Mouse (Mus musculus) lung, postnatal 25 days (tissue): Measurements from ENCODE around the gene Cops4.

ENCODE experiments used
- DNase-seq: peaks from one replicate; pipeline ENCODE4 v3.0.0; 2022; ENCODE audit warnings: low spot score

Gene Cops4

GRCm38 (mm10) chr5:100518049-100519026 lies at the start of gene Cops4:
TSS of gene Cops4 (plus strand) at chr5:100518309.
- peak; percentile 99 for DNase-seq

DNA sequence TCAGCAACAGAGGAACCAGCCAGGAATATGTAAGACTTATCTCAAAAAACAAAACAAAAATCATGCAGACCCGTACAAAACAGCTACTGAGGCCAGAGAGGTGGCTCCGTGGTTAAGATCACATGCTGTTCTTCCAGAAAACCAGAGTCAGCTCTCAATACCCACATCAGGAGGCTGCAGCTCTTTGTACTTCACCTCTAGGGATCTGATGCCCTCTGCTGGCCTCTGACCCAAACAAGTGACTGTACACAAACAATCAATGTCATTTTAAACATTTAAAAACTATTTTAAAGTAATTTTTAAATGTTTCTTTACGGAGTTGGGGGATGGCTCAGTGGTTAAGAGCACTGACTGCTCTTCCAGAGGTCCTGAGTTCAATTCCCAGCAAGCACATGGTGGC lies 41.8 kb upstream of the Cops4 start:
- DNase-seq, result no peak

GRCm38 (mm10) chr5:100477604-100478003 lies 40.5 kb upstream of the Cops4 start:
- no peak for DNase-seq

- DNase-seq, result no peak
These were observed 34.5 kb upstream of the Cops4 start for GRCm38 (mm10) chr5:100483569-100483968.

- DNase-seq, result no peak
These were observed 31.0 kb upstream of the Cops4 start for GRCm38 (mm10) chr5:100487120-100487519.

GRCm38 (mm10) chr5:100488231-100488630 lies 29.9 kb upstream of the Cops4 start:
- no peak for DNase-seq

GRCm38 (mm10) chr5:100489340-100489739 lies 28.8 kb upstream of the Cops4 start:
- DNase-seq, result no peak

- no peak for DNase-seq
These were observed 26.4 kb upstream of the Cops4 start for GRCm38 (mm10) chr5:100491704-100492103.

DNA sequence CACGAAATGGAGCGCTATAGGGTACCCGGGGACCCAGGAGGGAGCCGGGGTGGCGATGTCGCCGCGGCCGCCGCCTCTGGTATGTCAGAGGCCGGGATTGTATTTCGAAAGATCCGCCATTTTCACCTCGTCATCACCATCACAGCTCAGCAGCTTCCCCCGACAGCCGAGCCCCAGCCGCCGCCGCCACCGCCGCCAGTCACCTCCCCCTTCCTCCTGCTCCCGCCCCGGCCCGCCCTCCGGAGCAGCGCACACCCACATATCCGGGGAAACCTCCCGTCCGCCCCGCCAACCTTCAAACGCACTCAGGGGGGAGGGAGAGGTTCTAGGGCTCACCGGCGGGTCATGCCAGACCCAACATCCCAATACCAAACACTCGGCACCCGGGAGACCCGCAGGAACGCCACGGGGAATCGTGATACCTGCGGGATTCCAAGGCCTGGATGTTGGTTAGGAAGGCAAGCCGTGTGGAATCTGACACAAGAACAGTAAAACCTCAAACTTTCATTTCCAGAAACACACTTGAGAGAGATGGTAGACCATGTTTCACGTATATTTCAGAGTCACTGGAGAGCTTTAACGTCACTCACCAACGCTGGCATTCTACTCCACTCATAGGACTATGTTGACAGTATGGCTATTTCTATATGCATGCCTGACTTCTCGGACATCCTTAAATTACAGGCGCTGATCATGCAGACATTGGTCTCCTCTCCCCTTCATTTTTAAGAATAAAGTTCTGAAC lies 19.5 kb upstream of the Cops4 start:
- peak; percentile 84 for DNase-seq

GRCm38 (mm10) chr5:100499243-100499642 lies 18.9 kb upstream of the Cops4 start:
- DNase-seq, result no peak

- peak; percentile 10 for DNase-seq
These were observed 18.2 kb upstream of the Cops4 start for GRCm38 (mm10) chr5:100499831-100500304.

DNA sequence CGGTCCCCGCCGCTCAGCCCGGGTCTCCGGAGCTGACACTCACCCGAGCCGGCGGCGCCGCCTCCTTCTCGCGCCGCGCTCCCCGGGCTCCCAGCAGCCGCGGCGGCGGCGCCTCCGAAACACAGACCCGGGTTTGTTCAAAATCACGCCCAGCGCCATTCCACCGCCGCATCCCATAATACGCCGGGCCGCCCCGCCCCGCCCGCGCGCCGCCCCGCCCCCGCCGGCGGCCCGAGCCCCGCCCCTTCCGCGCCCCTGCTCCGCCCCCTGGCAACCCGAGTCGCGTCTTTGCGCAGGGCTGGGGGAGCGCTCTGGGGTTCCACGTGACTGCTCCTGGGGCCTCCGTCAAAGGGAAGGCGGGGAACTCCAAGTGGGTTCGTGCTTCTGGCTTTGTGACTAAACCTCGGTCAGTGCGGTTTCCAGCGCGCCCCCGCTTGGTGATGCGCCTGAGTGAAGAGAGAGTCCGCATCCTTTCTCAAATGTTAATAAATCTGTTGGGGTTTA lies 17.6 kb upstream of the Cops4 start, which contains the start of gene Lin54:
Gene Lin54, minus strand, starts transcription at position 182 of the 504 bp plus-strand sequence.
- DNase-seq, result peak; percentile 93

- DNase-seq, result no peak
These were observed 16.8 kb upstream of the Cops4 start for GRCm38 (mm10) chr5:100501267-100501666.

DNA sequence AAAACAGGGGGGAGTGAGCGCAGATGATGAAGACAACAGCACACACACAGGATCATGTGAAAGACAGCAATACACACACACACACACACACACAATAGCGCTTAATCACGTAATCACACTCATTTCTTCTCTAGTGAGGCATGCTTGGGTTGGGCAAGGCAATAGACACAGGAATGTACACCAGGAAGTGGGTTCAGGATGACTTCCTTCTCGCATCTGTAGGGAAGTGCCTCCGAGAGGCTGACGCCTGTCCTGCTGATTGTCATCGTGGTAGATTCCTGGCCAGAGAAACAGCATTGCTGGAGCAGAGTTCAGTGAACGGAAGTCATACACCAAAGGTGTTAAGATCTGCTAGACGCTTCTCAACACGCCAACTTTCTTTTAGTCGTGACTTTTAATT lies 8.9 kb upstream of the Cops4 start:
- peak; percentile 14 for DNase-seq

GRCm38 (mm10) chr5:100512576-100512975 lies 5.5 kb upstream of the Cops4 start:
- DNase-seq, result no peak

GRCm38 (mm10) chr5:100519027-100519411 lies 910 bp downstream of the Cops4 start:
- no peak for DNase-seq

DNA sequence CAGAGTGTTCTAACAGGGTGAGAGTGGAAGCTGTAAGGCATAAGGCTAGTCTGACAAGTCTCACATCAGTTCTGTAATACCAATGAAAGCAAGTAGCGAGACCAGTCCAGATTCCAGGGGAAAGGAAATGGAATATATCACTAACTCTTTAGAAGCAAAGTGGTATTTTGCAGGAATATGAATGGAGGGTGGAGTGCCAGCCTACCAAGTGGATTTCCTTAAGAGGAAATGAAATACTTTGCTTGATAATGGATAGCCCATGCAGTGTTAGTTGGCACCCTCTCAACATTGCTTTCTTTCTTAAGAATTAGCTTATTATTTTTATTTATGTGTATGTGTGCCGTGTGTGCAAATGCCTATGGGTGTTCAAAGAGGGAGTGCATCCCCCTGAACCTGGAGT lies 2.1 kb downstream of the Cops4 start:
- no peak for DNase-seq

DNA sequence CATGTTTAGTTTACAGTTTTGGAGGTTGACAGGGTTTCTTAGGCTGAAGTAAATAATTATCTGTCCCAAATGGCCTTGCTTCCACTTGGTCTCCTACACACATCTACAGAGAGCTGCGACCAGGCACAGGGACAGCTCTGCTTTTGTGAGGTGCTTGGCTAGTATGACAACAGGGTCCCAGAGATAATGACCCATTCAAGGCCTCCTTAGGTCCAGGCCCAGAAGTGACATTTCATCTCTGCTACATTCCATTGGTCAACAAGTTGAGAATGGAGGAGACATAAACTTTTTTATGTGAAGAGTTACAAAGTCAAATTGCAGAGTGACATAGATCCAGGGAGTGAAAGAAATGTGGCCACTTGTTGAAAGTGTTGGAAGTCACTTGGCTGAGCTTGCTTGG lies 5.2 kb downstream of the Cops4 start:
- no peak for DNase-seq

DNA sequence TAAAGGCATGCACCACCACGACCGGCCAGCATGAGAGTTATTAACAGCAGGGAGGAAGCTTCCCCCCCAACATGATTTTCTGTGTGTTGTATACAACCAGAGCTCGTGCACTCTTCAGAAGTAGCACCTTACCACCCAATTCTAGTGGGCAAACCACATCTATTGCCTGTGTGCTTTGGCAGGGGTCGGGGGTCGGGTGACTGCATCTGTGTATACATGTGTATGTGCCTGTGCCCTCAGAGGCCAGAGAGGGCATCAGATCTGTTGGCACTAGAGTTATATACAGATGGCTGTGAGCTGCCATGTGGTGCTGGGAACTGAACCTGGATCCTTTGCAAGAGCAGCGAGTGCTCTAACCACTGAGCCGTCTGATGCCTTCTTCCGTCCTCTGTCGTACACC lies 6.8 kb downstream of the Cops4 start:
- DNase-seq, result no peak

- no peak for DNase-seq
These were observed 7.5 kb downstream of the Cops4 start for GRCm38 (mm10) chr5:100525620-100526019.

DNA sequence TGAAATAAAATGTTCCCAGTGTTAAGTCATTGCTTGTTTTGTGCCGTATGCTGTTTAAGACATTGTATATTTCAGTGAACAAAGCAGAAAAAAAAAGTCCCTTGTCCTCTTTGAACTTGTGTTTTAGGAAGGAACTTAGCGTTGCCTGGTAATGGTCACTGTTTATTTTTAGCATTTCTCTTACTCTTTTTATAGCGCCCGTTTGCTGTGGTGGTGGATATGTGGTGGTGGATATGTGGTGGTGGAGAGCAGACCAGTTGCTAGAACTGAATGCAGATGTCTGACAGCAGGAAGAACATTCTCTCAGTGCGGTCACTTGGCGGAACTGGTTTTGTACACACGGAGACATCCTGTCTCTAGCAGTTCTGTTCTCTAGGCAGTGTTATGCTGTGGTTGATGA lies 8.1 kb downstream of the Cops4 start:
- DNase-seq, result peak; percentile 76

GRCm38 (mm10) chr5:100535826-100536225 lies 17.7 kb downstream of the Cops4 start:
- no peak for DNase-seq

DNA sequence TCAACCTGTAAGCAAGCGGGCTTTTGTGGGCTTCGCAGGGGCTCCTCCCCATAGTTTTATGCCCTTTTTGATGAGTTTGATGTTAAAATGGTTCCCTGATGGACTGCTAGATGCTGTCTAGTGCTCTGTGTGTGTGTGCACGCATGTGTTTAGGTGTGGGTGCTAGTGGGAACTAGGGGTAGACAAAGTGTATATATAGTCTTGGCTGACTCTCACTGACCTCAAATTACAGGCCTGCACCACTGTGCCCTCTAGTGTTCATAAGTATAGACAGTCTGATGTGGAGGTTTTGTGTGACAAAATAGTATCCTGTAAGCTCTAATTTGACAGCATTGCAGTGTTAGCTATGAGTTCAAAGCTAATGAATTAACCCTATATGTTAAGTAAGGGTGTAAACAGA lies 18.5 kb downstream of the Cops4 start:
- peak; percentile 57 for DNase-seq
